Mouse (Mus musculus) right cerebral cortex, adult 2 months (tissue): ENCODE measurements around the gene Rnf181.

Experiments
- DNase-seq, 2 experiments: peaks; one replicate each; pipeline ENCODE4 v3.0.0; 2021 to 2022; ENCODE audit warnings: low spot score in 2 of 2

The Rnf181 gene

GRCm38 (mm10) chr6:72383952-72384351, 17.2 kb upstream of the Rnf181 start:
- no peak for DNase-seq

- no peak for DNase-seq
Measured at GRCm38 (mm10) chr6:72383142-72383820, 16.5 kb upstream of the Rnf181 start.

GRCm38 (mm10) chr6:72382494-72382893, 15.7 kb upstream of the Rnf181 start:
- no peak for DNase-seq

- DNase-seq, result peak in 1 of 2 experiments; percentile 11
Measured at GRCm38 (mm10) chr6:72380131-72380770, 13.5 kb upstream of the Rnf181 start, which contains the start of gene Vamp5. Gene Vamp5 (minus strand): TSS chr6:72380468.

GRCm38 (mm10) chr6:72379377-72380130, 12.8 kb upstream of the Rnf181 start:
- no peak for DNase-seq

GRCm38 (mm10) chr6:72378510-72379234, 11.9 kb upstream of the Rnf181 start:
- DNase-seq, result no peak

- DNase-seq, result no peak
Measured at GRCm38 (mm10) chr6:72374820-72375563, 8.2 kb upstream of the Rnf181 start.

GRCm38 (mm10) chr6:72374206-72374605, 7.5 kb upstream of the Rnf181 start:
- no peak for DNase-seq

- DNase-seq, result no peak
Measured at GRCm38 (mm10) chr6:72373184-72373583, 6.4 kb upstream of the Rnf181 start.

GRCm38 (mm10) chr6:72371571-72371970, 4.8 kb upstream of the Rnf181 start:
- no peak for DNase-seq

GRCm38 (mm10) chr6:72371147-72371546, 4.4 kb upstream of the Rnf181 start:
- peak; percentile 61 to 68 for DNase-seq

GRCm38 (mm10) chr6:72370091-72370490, 3.3 kb upstream of the Rnf181 start:
- no peak for DNase-seq

- no peak for DNase-seq
Measured at GRCm38 (mm10) chr6:72369557-72369956, 2.8 kb upstream of the Rnf181 start.

- DNase-seq, result no peak
Measured at GRCm38 (mm10) chr6:72367460-72367974, 761 bp upstream of the Rnf181 start.

- no peak for DNase-seq
Measured at GRCm38 (mm10) chr6:72366304-72366703, 452 bp downstream of the Rnf181 start.

GRCm38 (mm10) chr6:72364985-72365384, 1.8 kb downstream of the Rnf181 start:
- DNase-seq, result no peak

- no peak for DNase-seq
Measured at GRCm38 (mm10) chr6:72364009-72364408, 2.7 kb downstream of the Rnf181 start.

GRCm38 (mm10) chr6:72362132-72363028, 4.4 kb downstream of the Rnf181 start:
- DNase-seq, result peak; percentile 96 to 98

- DNase-seq, result no peak
Measured at GRCm38 (mm10) chr6:72361121-72361551, 5.6 kb downstream of the Rnf181 start.

GRCm38 (mm10) chr6:72360599-72360935, 6.2 kb downstream of the Rnf181 start:
- no peak for DNase-seq
